Mouse (Mus musculus): ENCODE results near the gene Spast. TPM values are rescaled to one million over a fixed set of nuclear protein-coding genes. Genes with fewer than 3 reads are reported as not detected.

Gene Spast
- polyA plus RNA-seq, 1 experiment from 2014 or later: 58.9 TPM

GRCm38 (mm10) chr17:74402486-74403222 is 63.9 kb downstream of the Spast start:
- H3K4me1 ChIP-seq (ENCODE audit: control insufficient read depth, insufficient read depth, low read length): no peaks in the 10 kb centered on the region
- H3K9me3 ChIP-seq (ENCODE audit: control insufficient read depth, low read length): no peaks in the 10 kb centered on the region
- H3K4me3 ChIP-seq (replicated peaks; ENCODE audit: low read depth, low read length): no peak overlapping the region
- H3K27me3 ChIP-seq (ENCODE audit: control insufficient read depth, insufficient read depth, low read length): no peaks in the 10 kb centered on the region
- no peak overlapping the region for H3K9ac ChIP-seq (replicated peaks; ENCODE audit: low read length)
- no peak overlapping the region for H3K27ac ChIP-seq (replicated peaks; ENCODE audit: low read depth, low read length)
- ATAC-seq (ENCODE audit: low FRiP score, low TSS enrichment) (no peak), DNase-seq (no peak)
- H3K4me2 ChIP-seq (ENCODE audit: low read length): no peak overlapping the region
- peaks cover 49% of the 10 kb centered on the region for H3K36me3 ChIP-seq (ENCODE audit: control insufficient read depth, insufficient read depth, low read length)
- WGBS: 97% methylated on average over 12 of the region's 12 CpGs

DNA sequence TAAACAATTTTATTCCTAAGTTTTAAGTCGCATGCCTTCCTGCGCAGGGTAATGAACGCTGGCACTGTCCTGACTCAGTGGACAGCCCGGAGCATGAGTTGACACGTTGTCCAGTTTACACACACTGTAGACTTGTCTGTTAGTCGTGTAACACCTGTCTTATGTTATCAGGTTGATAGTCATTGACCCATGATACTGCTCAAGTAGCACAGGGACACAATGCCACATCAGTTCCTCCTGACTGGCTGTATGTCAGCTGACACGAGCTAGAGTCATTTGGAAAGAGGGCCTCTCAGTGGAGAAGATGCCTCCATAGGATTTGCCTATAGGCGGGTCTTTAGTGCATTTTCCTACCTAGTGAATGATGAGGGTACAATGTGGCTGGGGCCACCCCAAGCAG is 67.7 kb downstream of the Spast start:
- 91% methylated on average over 8 of the region's 8 CpGs for WGBS
- H3K4me3 ChIP-seq (replicated peaks; ENCODE audit: low read depth, low read length): no peak overlapping the region
- ATAC-seq (ENCODE audit: low FRiP score, low TSS enrichment): no peak
- H3K27ac ChIP-seq (replicated peaks; ENCODE audit: low read depth, low read length): no peak overlapping the region
- no peak overlapping the region for H3K9ac ChIP-seq (replicated peaks; ENCODE audit: low read length)
- H3K36me3 ChIP-seq (ENCODE audit: control insufficient read depth, insufficient read depth, low read length): peaks cover 76% of the 10 kb centered on the region
- H3K9me3 ChIP-seq (ENCODE audit: control insufficient read depth, low read length): no peaks in the 10 kb centered on the region
- no peaks in the 10 kb centered on the region for H3K4me1 ChIP-seq (ENCODE audit: control insufficient read depth, insufficient read depth, low read length)
- no peaks in the 10 kb centered on the region for H3K27me3 ChIP-seq (ENCODE audit: control insufficient read depth, insufficient read depth, low read length)
- H3K4me2 ChIP-seq (ENCODE audit: low read length): no peak overlapping the region
- DNase-seq: no peak

GRCm38 (mm10) chr17:74409722-74410121 is 70.9 kb downstream of the Spast start:
- DNase-seq: peak; percentile 44
- 69% methylated on average over 4 of the region's 4 CpGs for WGBS

DNA sequence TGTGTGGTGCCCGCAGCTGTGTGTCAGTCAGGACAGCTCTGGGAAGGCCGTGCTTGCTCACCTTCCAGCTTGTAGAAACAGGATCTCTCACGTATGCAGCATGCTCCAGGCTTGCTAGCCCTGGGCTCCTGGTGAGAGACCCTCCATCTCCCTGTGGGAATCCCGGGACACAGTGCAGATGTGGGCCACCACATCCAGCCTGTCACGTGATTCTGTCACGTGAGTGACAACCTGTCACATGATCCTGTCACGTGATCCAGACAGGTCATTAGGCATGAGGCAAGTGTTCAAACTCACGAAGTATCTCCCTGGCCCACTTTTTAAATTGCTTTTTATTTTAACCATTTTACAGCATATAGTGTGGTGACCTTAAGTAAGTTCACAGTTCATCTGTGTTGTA is 74.5 kb downstream of the Spast start:
- 95% methylated on average over 8 of the region's 8 CpGs for WGBS
- ATAC-seq (ENCODE audit: low FRiP score, low TSS enrichment) (no peak), DNase-seq (no peak)
- no peak overlapping the region for H3K9ac ChIP-seq (replicated peaks; ENCODE audit: low read length)
- no peaks in the 10 kb centered on the region for H3K27me3 ChIP-seq (ENCODE audit: control insufficient read depth, insufficient read depth, low read length)
- H3K36me3 ChIP-seq (ENCODE audit: control insufficient read depth, insufficient read depth, low read length): peaks cover 80% of the 10 kb centered on the region
- no peaks in the 10 kb centered on the region for H3K4me1 ChIP-seq (ENCODE audit: control insufficient read depth, insufficient read depth, low read length)
- H3K4me3 ChIP-seq (replicated peaks; ENCODE audit: low read depth, low read length): no peak overlapping the region
- no peak overlapping the region for H3K4me2 ChIP-seq (ENCODE audit: low read length)
- no peak overlapping the region for H3K27ac ChIP-seq (replicated peaks; ENCODE audit: low read depth, low read length)
- H3K9me3 ChIP-seq (ENCODE audit: control insufficient read depth, low read length): no peaks in the 10 kb centered on the region

More at GRCm38 (mm10) chr17:74409722-74410121, 70.9 kb downstream of the Spast start:
- no peak for ATAC-seq (ENCODE audit: low FRiP score, low TSS enrichment)
- Histone ChIP-seq H3K27me3 (ENCODE audit: control insufficient read depth, insufficient read depth, low read length) (no peaks in the 10 kb centered on the region), H3K9me3 (ENCODE audit: control insufficient read depth, low read length) (no peaks in the 10 kb centered on the region), H3K4me3 (replicated peaks; ENCODE audit: low read depth, low read length) (no peak overlapping the region), H3K27ac (replicated peaks; ENCODE audit: low read depth, low read length) (no peak overlapping the region), H3K36me3 (ENCODE audit: control insufficient read depth, insufficient read depth, low read length) (peaks cover 76% of the 10 kb centered on the region), H3K4me2 (ENCODE audit: low read length) (no peak overlapping the region), H3K4me1 (ENCODE audit: control insufficient read depth, insufficient read depth, low read length) (no peaks in the 10 kb centered on the region), H3K9ac (replicated peaks; ENCODE audit: low read length) (no peak overlapping the region)

GRCm38 (mm10) chr17:74414671-74415070 is 75.9 kb downstream of the Spast start:
- Histone ChIP-seq H3K9ac (replicated peaks; ENCODE audit: low read length) (no peak overlapping the region), H3K4me1 (ENCODE audit: control insufficient read depth, insufficient read depth, low read length) (no peaks in the 10 kb centered on the region), H3K9me3 (ENCODE audit: control insufficient read depth, low read length) (no peaks in the 10 kb centered on the region), H3K36me3 (ENCODE audit: control insufficient read depth, insufficient read depth, low read length) (peaks cover 78% of the 10 kb centered on the region), H3K4me2 (ENCODE audit: low read length) (no peak overlapping the region), H3K4me3 (replicated peaks; ENCODE audit: low read depth, low read length) (no peak overlapping the region), H3K27me3 (ENCODE audit: control insufficient read depth, insufficient read depth, low read length) (no peaks in the 10 kb centered on the region), H3K27ac (replicated peaks; ENCODE audit: low read depth, low read length) (no peak overlapping the region)
- ATAC-seq (ENCODE audit: low FRiP score, low TSS enrichment) (no peak), DNase-seq (no peak)
- 81% methylated on average over 1 of the region's 1 CpGs for WGBS

GRCm38 (mm10) chr17:74416841-74417360 is 78.1 kb downstream of the Spast start:
- H3K9me3 ChIP-seq (ENCODE audit: control insufficient read depth, low read length): no peaks in the 10 kb centered on the region
- H3K4me2 ChIP-seq (ENCODE audit: low read length): no peak overlapping the region
- DNase-seq (no peak), ATAC-seq (ENCODE audit: low FRiP score, low TSS enrichment) (no peak)
- 93% methylated on average over 8 of the region's 8 CpGs for WGBS
- peaks cover 73% of the 10 kb centered on the region for H3K36me3 ChIP-seq (ENCODE audit: control insufficient read depth, insufficient read depth, low read length)
- H3K4me3 ChIP-seq (replicated peaks; ENCODE audit: low read depth, low read length): no peak overlapping the region
- no peaks in the 10 kb centered on the region for H3K27me3 ChIP-seq (ENCODE audit: control insufficient read depth, insufficient read depth, low read length)
- H3K9ac ChIP-seq (replicated peaks; ENCODE audit: low read length): no peak overlapping the region
- no peaks in the 10 kb centered on the region for H3K4me1 ChIP-seq (ENCODE audit: control insufficient read depth, insufficient read depth, low read length)
- H3K27ac ChIP-seq (replicated peaks; ENCODE audit: low read depth, low read length): no peak overlapping the region

DNA sequence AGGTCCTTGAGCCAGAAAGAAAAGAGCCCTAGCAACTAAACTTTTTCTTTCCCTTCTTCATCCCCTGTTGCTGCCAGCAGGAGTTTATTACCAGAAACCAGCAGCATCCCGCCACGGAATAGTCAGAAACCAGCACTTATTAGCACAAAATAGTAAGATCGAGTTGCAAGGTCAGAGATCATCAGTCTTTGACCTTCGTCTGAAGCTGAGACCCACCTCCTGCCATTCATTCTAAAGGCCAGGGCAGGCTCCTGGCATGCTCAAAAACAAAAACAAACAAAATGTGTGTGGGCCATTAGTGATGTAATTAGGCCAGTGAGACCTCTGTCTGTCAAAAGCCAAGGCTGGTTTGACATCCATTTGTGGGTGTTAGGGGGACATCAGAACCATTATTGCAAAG is 79.4 kb downstream of the Spast start:
- Histone ChIP-seq H3K4me3 (replicated peaks; ENCODE audit: low read depth, low read length) (no peak overlapping the region), H3K27ac (replicated peaks; ENCODE audit: low read depth, low read length) (no peak overlapping the region), H3K9ac (replicated peaks; ENCODE audit: low read length) (no peak overlapping the region), H3K27me3 (ENCODE audit: control insufficient read depth, insufficient read depth, low read length) (no peaks in the 10 kb centered on the region), H3K4me1 (ENCODE audit: control insufficient read depth, insufficient read depth, low read length) (no peaks in the 10 kb centered on the region), H3K36me3 (ENCODE audit: control insufficient read depth, insufficient read depth, low read length) (peaks cover 65% of the 10 kb centered on the region), H3K9me3 (ENCODE audit: control insufficient read depth, low read length) (no peaks in the 10 kb centered on the region), H3K4me2 (ENCODE audit: low read length) (no peak overlapping the region)
- DNase-seq: no peak
- ATAC-seq (ENCODE audit: low FRiP score, low TSS enrichment): no peak
- 65% methylated on average over 4 of the region's 4 CpGs for WGBS

- Histone ChIP-seq H3K4me2 (ENCODE audit: low read length) (no peak overlapping the region), H3K27me3 (ENCODE audit: control insufficient read depth, insufficient read depth, low read length) (no peaks in the 10 kb centered on the region), H3K4me3 (replicated peaks; ENCODE audit: low read depth, low read length) (no peak overlapping the region), H3K36me3 (ENCODE audit: control insufficient read depth, insufficient read depth, low read length) (peaks cover 63% of the 10 kb centered on the region), H3K27ac (replicated peaks; ENCODE audit: low read depth, low read length) (no peak overlapping the region), H3K9me3 (ENCODE audit: control insufficient read depth, low read length) (no peaks in the 10 kb centered on the region), H3K4me1 (ENCODE audit: control insufficient read depth, insufficient read depth, low read length) (no peaks in the 10 kb centered on the region), H3K9ac (replicated peaks; ENCODE audit: low read length) (no peak overlapping the region)
- DNase-seq (no peak), ATAC-seq (ENCODE audit: low FRiP score, low TSS enrichment) (no peak)
- 58% methylated on average over 2 of the region's 2 CpGs for WGBS
Observed at GRCm38 (mm10) chr17:74420656-74421055, 81.9 kb downstream of the Spast start.

GRCm38 (mm10) chr17:74424401-74425005 is 85.7 kb downstream of the Spast start:
- DNase-seq (peak; percentile 60), ATAC-seq (ENCODE audit: low FRiP score, low TSS enrichment) (no peak; the same call in 1 of the 2 replicates)
- Histone ChIP-seq H3K4me2 (ENCODE audit: low read length) (no peak overlapping the region), H3K4me1 (ENCODE audit: control insufficient read depth, insufficient read depth, low read length) (no peaks in the 10 kb centered on the region), H3K36me3 (ENCODE audit: control insufficient read depth, insufficient read depth, low read length) (peaks cover 55% of the 10 kb centered on the region), H3K27ac (replicated peaks; ENCODE audit: low read depth, low read length) (no peak overlapping the region), H3K9ac (replicated peaks; ENCODE audit: low read length) (no peak overlapping the region), H3K27me3 (ENCODE audit: control insufficient read depth, insufficient read depth, low read length) (no peaks in the 10 kb centered on the region), H3K9me3 (ENCODE audit: control insufficient read depth, low read length) (no peaks in the 10 kb centered on the region), H3K4me3 (replicated peaks; ENCODE audit: low read depth, low read length) (no peak overlapping the region)
- 54% methylated on average over 12 of the region's 12 CpGs for WGBS

All from midbrain, embryonic 14.5 days (tissue).